Comparison of ENCODE assay signal across 27 mouse cellular contexts in genomic region chr8:107540623-107541022, GRCm38 (mm10). TPM values are rescaled to one million over a fixed set of nuclear protein-coding genes. Genes with fewer than 3 reads are reported as not detected.
DNase-seq lines count a peak whose midpoint lies in the region; ATAC-seq and TF ChIP-seq lines count a peak whose summit lies in the region.
"Had no signal": no experiment of that assay in that cellular context is flagged by ENCODE, and none has a peak within 500 bp of the region (broad histone marks: within the 10 kb centered on the region; RNA-seq: fewer than 3 reads in every experiment).

No protein-coding gene starts in this region.

- no peak for TF ChIP-seq CTCF in lung, postnatal 0 days (IDR thresholded peaks at IDR 0.05)

- 0 out of 2 replicates have a peak overlapping the region, but pooled peaks have one; percentile 35 for H3K27ac ChIP-seq in hindbrain, embryonic 10.5 days
- H3K27ac ChIP-seq in hindbrain, embryonic 13.5 days, result no peak overlapping the region
- H3K27ac ChIP-seq in lung, postnatal 0 days (ENCODE audit: low read length), result no peak overlapping the region
- H3K27ac ChIP-seq in limb, embryonic 13.5 days, result peak overlapping the region; percentile 78
- H3K27ac ChIP-seq: hindbrain, embryonic 14.5 days; liver, embryonic 13.5 days; midbrain, embryonic 12.5 days had no signal

- H3K36me3 ChIP-seq in hindbrain, embryonic 10.5 days, result peaks cover 57% of the 10 kb centered on the region
- peaks cover 44% of the 10 kb centered on the region for H3K36me3 ChIP-seq in hindbrain, embryonic 13.5 days
- H3K36me3 ChIP-seq in lung, postnatal 0 days (ENCODE audit: insufficient read depth, low read length), result no peaks in the 10 kb centered on the region
- peaks cover 27% of the 10 kb centered on the region for H3K36me3 ChIP-seq in limb, embryonic 13.5 days

- WGBS in hindbrain, embryonic 10.5 days, result 85% methylated on average over 12 of the region's 12 CpGs
- 87% methylated on average over 12 of the region's 12 CpGs for WGBS in hindbrain, embryonic 13.5 days
- WGBS in lung, postnatal 0 days, result 55% methylated on average over 12 of the region's 12 CpGs
- WGBS in limb, embryonic 13.5 days, result 82% methylated on average over 12 of the region's 12 CpGs

- no peak overlapping the region for H3K9ac ChIP-seq in hindbrain, embryonic 13.5 days
- H3K9ac ChIP-seq in lung, postnatal 0 days (replicated peaks; ENCODE audit: low read depth), result no peak overlapping the region
- H3K9ac ChIP-seq in limb, embryonic 13.5 days, result no peak overlapping the region
- H3K9ac ChIP-seq: heart, embryonic 12.5 days; hindbrain, embryonic 14.5 days; liver, embryonic 13.5 days; midbrain, embryonic 12.5 days had no signal

- H3K27me3 ChIP-seq in hindbrain, embryonic 10.5 days (ENCODE audit: insufficient read depth, poor library complexity, severe bottlenecking), result no peaks in the 10 kb centered on the region
- no peaks in the 10 kb centered on the region for H3K27me3 ChIP-seq in hindbrain, embryonic 13.5 days
- H3K27me3 ChIP-seq in lung, postnatal 0 days (replicated peaks; ENCODE audit: insufficient read depth, low read length), result no peaks in the 10 kb centered on the region
- no peaks in the 10 kb centered on the region for H3K27me3 ChIP-seq in limb, embryonic 13.5 days
- H3K27me3 ChIP-seq: heart, embryonic 12.5 days; liver, embryonic 13.5 days; midbrain, embryonic 12.5 days had no signal

- no peaks in the 10 kb centered on the region for H3K9me3 ChIP-seq in hindbrain, embryonic 10.5 days
- H3K9me3 ChIP-seq in hindbrain, embryonic 13.5 days, result no peaks in the 10 kb centered on the region
- H3K9me3 ChIP-seq in lung, postnatal 0 days (ENCODE audit: low read length), result no peaks in the 10 kb centered on the region
- no peaks in the 10 kb centered on the region for H3K9me3 ChIP-seq in limb, embryonic 13.5 days
- H3K9me3 ChIP-seq: heart, embryonic 12.5 days; liver, embryonic 13.5 days; midbrain, embryonic 12.5 days had no signal

- ATAC-seq in hindbrain, embryonic 13.5 days (ENCODE audit: low FRiP score), result no peak
- ATAC-seq in lung, postnatal 0 days, result peak; percentile 79
- no peak for ATAC-seq in limb, embryonic 13.5 days (ENCODE audit: low FRiP score, low read depth)
- ATAC-seq: activated CD4-positive, CD25-positive, alpha-beta regulatory T cell, adult 4 months; forebrain, embryonic 14.5 days; intestine, postnatal 0 days had no signal

- intact Hi-C loops in gastrocnemius, postnatal 14 days (cut with DNase I; ENCODE audit: low total_unique reads), result no loop called here

- no peak overlapping the region for H3K4me3 ChIP-seq in hindbrain, embryonic 10.5 days
- H3K4me3 ChIP-seq in hindbrain, embryonic 13.5 days, result no peak overlapping the region
- no peak overlapping the region for H3K4me3 ChIP-seq in lung, postnatal 0 days (ENCODE audit: low read depth, low read length)
- H3K4me3 ChIP-seq in limb, embryonic 13.5 days, result no peak overlapping the region
- H3K4me3 ChIP-seq: heart, embryonic 12.5 days; liver, embryonic 13.5 days; midbrain, embryonic 12.5 days had no signal

- no peak overlapping the region for H3K4me2 ChIP-seq in hindbrain, embryonic 13.5 days
- no peak overlapping the region for H3K4me2 ChIP-seq in lung, postnatal 0 days (replicated peaks; ENCODE audit: low read depth, low read length)
- no peak overlapping the region for H3K4me2 ChIP-seq in limb, embryonic 13.5 days (replicated peaks)
- H3K4me2 ChIP-seq: heart, embryonic 12.5 days; hindbrain, embryonic 14.5 days; liver, embryonic 13.5 days; midbrain, embryonic 12.5 days had no signal

- DNase-seq in hindbrain, embryonic 10.5 days (ENCODE audit: low spot score), result no peak
- DNase-seq in lung, postnatal 0 days (ENCODE audit: low spot score), result peak; percentile 34
- DNase-seq in lung, postnatal 10 days, result no peak
- DNase-seq in gastrocnemius, postnatal 14 days, result no peak
- DNase-seq: adrenal gland, adult 8-10 months; B cell, adult 2 months; cerebellum, adult 2 months; cerebellum, postnatal 14 days; gastrocnemius, postnatal 25 days; heart, adult 11 months; heart, postnatal 14 days; kidney, adult 9 months; kidney, postnatal 10 days; layer of hippocampus, postnatal 36 days; left cerebral cortex, postnatal 4 days; liver, embryonic 13.5 days; retina, postnatal 1 day; right cerebral cortex, postnatal 14 days; thymus, postnatal 4 days had no signal

- peaks cover 23% of the 10 kb centered on the region for H3K4me1 ChIP-seq in hindbrain, embryonic 10.5 days (replicated peaks)
- H3K4me1 ChIP-seq in hindbrain, embryonic 13.5 days (replicated peaks), result peaks cover 4% of the 10 kb centered on the region; the same call in 1 of the 2 replicates
- no peaks in the 10 kb centered on the region; the same call in 1 of the 2 replicates for H3K4me1 ChIP-seq in lung, postnatal 0 days (ENCODE audit: insufficient read depth, low read depth, low read length)
- H3K4me1 ChIP-seq in limb, embryonic 13.5 days, result peaks cover 42% of the 10 kb centered on the region

- no peak for TF ChIP-seq EP300 in lung, postnatal 0 days (IDR thresholded peaks at IDR 0.05)

RNA-seq across cellular contexts. Expression of gene Psmd7, which starts 47.6 kb away (rescaled TPM):
- polyA plus RNA-seq in hindbrain, embryonic 10.5 days (2016; fragmentation: Nextera tagmentation; extraction: Ambion mirVana), result 312 and 323 TPM in 2 replicates
- polyA plus RNA-seq in hindbrain, embryonic 13.5 days (2015; fragmentation: Nextera tagmentation; extraction: Ambion mirVana), result 248 and 256 TPM in 2 replicates
- polyA plus RNA-seq in lung, postnatal 0 days (2015; fragmentation: Nextera tagmentation; extraction: Ambion mirVana), result 136 and 141 TPM in 2 replicates
- polyA plus RNA-seq in limb, embryonic 13.5 days (2015; fragmentation: Nextera tagmentation; extraction: Ambion mirVana), result 340 and 356 TPM in 2 replicates
- 100 to 1,000 TPM; 108 to 121 TPM for total RNA-seq in gastrocnemius, postnatal 14 days (2021)

Comparison
In these comparisons a context has a peak if more than half of its experiments do, and no peak if none do; other contexts are left out.
1. H3K27ac ChIP-seq: peak in hindbrain, embryonic 10.5 days (single experiment) and limb, embryonic 13.5 days (single experiment); none in hindbrain, embryonic 13.5 days (single experiment) and lung, postnatal 0 days (single experiment).